Mouse (Mus musculus): ENCODE measurements around the gene H2-DMb2.

GRCm38 (mm10) chr17:34198521-34198912 is 55.4 kb downstream of the H2-DMb2 start:
- TF ChIP-seq POLR2A (IDR thresholded peaks at IDR 0.05; ENCODE audit: borderline replicate concordance, control insufficient read depth, low read depth, low read length) (no peak), CTCF (IDR thresholded peaks at IDR 0.05; ENCODE audit: control insufficient read depth, insufficient read depth, low read length) (no peak)
